Mouse (Mus musculus): ENCODE results near the gene Med21. TPM values are rescaled to one million over a fixed set of nuclear protein-coding genes. Genes with fewer than 3 reads are reported as not detected.

The Med21 gene
- polyA plus RNA-seq (2021; fragmentation: Nextera tagmentation): 80.4 and 106 TPM in 2 replicates
- long read RNA-seq, experiment 1, transcript Med21-201 (4 exons, 814 nt): major isoform, 40 of 47 reads
- long read RNA-seq, experiment 1, partial matches to known transcripts: 1 of 47 reads
- long read RNA-seq, experiment 1, other reads (novel, unspliced or antisense): 4 of 47 reads
- long read RNA-seq, experiment 2, transcript Med21-201 (4 exons, 814 nt): major isoform, 42 of 52 reads
- long read RNA-seq, experiment 2, partial matches to known transcripts: 7 of 52 reads
- long read RNA-seq, experiment 2, other reads (novel, unspliced or antisense): 3 of 52 reads

GRCm38 (mm10) chr6:146642276-146643183 is at the start of gene Med21, which contains the start of gene Tm7sf3:
Gene Med21 (plus strand): TSS chr6:146642547.
Gene Tm7sf3 (minus strand): TSS chr6:146642824.

Other genes with a start within 250 kb of the Med21 start
- gene Itpr2, start 140.3 kb upstream of the Med21 start, polyA plus RNA-seq (2021; fragmentation: Nextera tagmentation): 3.6 and 4.6 TPM in 2 replicates
- gene Fgfr1op2, start 65.3 kb upstream of the Med21 start, polyA plus RNA-seq (2021; fragmentation: Nextera tagmentation): 204 and 207 TPM in 2 replicates
- 9.2 and 9.8 TPM in 2 replicates for gene Ints13, start 64.7 kb upstream of the Med21 start, polyA plus RNA-seq (2021; fragmentation: Nextera tagmentation)
- 18.6 and 24.5 TPM in 2 replicates for gene Tm7sf3, start 277 bp downstream of the Med21 start, polyA plus RNA-seq (2021; fragmentation: Nextera tagmentation)
- gene Stk38l, start 82.4 kb downstream of the Med21 start, polyA plus RNA-seq (2021; fragmentation: Nextera tagmentation): 11.9 and 12.3 TPM in 2 replicates
- gene Arntl2, start 153.5 kb downstream of the Med21 start, polyA plus RNA-seq (2021; fragmentation: Nextera tagmentation): 1.5 and 1.8 TPM in 2 replicates
- 0.16 TPM in 1 of 2 replicates, not detected in the other for gene Smco2, start 207.6 kb downstream of the Med21 start, polyA plus RNA-seq (2021; fragmentation: Nextera tagmentation)
- gene Ppfibp1, start 245.9 kb downstream of the Med21 start, polyA plus RNA-seq (2021; fragmentation: Nextera tagmentation): 14.9 and 21.2 TPM in 2 replicates